ENCODE assay signal across 8 mouse cellular contexts in genomic region chrX:161908652-161909403, GRCm38 (mm10).
A peak's percentile ranks its signal among the peaks of the same experiment; 100 is the strongest.
DNase-seq lines count a peak whose midpoint lies in the region; ATAC-seq and TF ChIP-seq lines count a peak whose summit lies in the region.

No protein-coding gene starts in this region.

- no peak for TF ChIP-seq POLR2A in thymus, adult 2 months (IDR thresholded peaks at IDR 0.05; ENCODE audit: control insufficient read depth, extremely low read depth, insufficient read depth, low read length, poor library complexity)

- H3K27ac ChIP-seq in lung, postnatal 0 days (ENCODE audit: low read length), result no peak overlapping the region
- no peak overlapping the region for H3K27ac ChIP-seq in embryonic facial prominence, embryonic 14.5 days (replicated peaks; ENCODE audit: low read depth, low read length)
- peak overlapping the region; percentile 56; the same call in 1 of the 2 replicates for H3K27ac ChIP-seq in hindbrain, embryonic 10.5 days
- no peak overlapping the region for H3K27ac ChIP-seq in thymus, adult 2 months (ENCODE audit: control insufficient read depth, insufficient read depth, low read length)

- H3K9me3 ChIP-seq in lung, postnatal 0 days (ENCODE audit: low read length), result no peaks in the 10 kb centered on the region
- no peaks in the 10 kb centered on the region for H3K9me3 ChIP-seq in embryonic facial prominence, embryonic 14.5 days (ENCODE audit: control insufficient read depth, low read length)
- no peaks in the 10 kb centered on the region for H3K9me3 ChIP-seq in hindbrain, embryonic 10.5 days

- peak overlapping the region; percentile 29 for H3K4me3 ChIP-seq in lung, postnatal 0 days (ENCODE audit: low read depth, low read length)
- H3K4me3 ChIP-seq in embryonic facial prominence, embryonic 14.5 days (ENCODE audit: low read depth, low read length), result peak overlapping the region; percentile 44
- peak overlapping the region; percentile 58 for H3K4me3 ChIP-seq in hindbrain, embryonic 10.5 days
- H3K4me3 ChIP-seq in thymus, adult 2 months (ENCODE audit: control insufficient read depth, insufficient read depth, low read length), result no peak overlapping the region

- no peaks in the 10 kb centered on the region for H3K36me3 ChIP-seq in lung, postnatal 0 days (ENCODE audit: insufficient read depth, low read length)
- no peaks in the 10 kb centered on the region for H3K36me3 ChIP-seq in embryonic facial prominence, embryonic 14.5 days (ENCODE audit: control insufficient read depth, insufficient read depth, low read length)
- H3K36me3 ChIP-seq in hindbrain, embryonic 10.5 days, result no peaks in the 10 kb centered on the region
- H3K36me3 ChIP-seq in thymus, adult 2 months (ENCODE audit: control insufficient read depth, insufficient read depth, low read length), result no peaks in the 10 kb centered on the region

- 12% methylated on average over 36 of the region's 48 CpGs for WGBS in lung, postnatal 0 days
- WGBS in embryonic facial prominence, embryonic 14.5 days, result 31% methylated on average over 30 of the region's 48 CpGs
- WGBS in hindbrain, embryonic 10.5 days, result 14% methylated on average over 48 of the region's 48 CpGs
- WGBS in thymus, adult 2 months, result 3% methylated on average over 48 of the region's 48 CpGs

- no peak overlapping the region for H3K9ac ChIP-seq in lung, postnatal 0 days (replicated peaks; ENCODE audit: low read depth)
- H3K9ac ChIP-seq in embryonic facial prominence, embryonic 14.5 days (ENCODE audit: low read depth, low read length), result peak overlapping the region; percentile 40

- peak overlapping the region; percentile 58 for H3K4me2 ChIP-seq in lung, postnatal 0 days (replicated peaks; ENCODE audit: low read depth, low read length)
- peak overlapping the region; percentile 84 for H3K4me2 ChIP-seq in embryonic facial prominence, embryonic 14.5 days (ENCODE audit: low read depth, low read length)

- no peak for TF ChIP-seq EP300 in lung, postnatal 0 days (IDR thresholded peaks at IDR 0.05)

- TF ChIP-seq CTCF in lung, postnatal 0 days (IDR thresholded peaks at IDR 0.05), result no peak
- no peak for TF ChIP-seq CTCF in thymus, adult 2 months (IDR thresholded peaks at IDR 0.05; ENCODE audit: borderline replicate concordance, control insufficient read depth, extremely low read depth, insufficient read depth, low read length, poor library complexity)

- H3K27me3 ChIP-seq in lung, postnatal 0 days (replicated peaks; ENCODE audit: insufficient read depth, low read length), result peaks cover 9% of the 10 kb centered on the region; the same call in 1 of the 2 replicates
- peaks cover 50% of the 10 kb centered on the region for H3K27me3 ChIP-seq in embryonic facial prominence, embryonic 14.5 days (replicated peaks; ENCODE audit: control insufficient read depth, insufficient read depth, low read length)
- H3K27me3 ChIP-seq in hindbrain, embryonic 10.5 days (ENCODE audit: insufficient read depth, poor library complexity, severe bottlenecking), result peaks cover 97% of the 10 kb centered on the region
- no peaks in the 10 kb centered on the region for H3K27me3 ChIP-seq in thymus, adult 2 months (ENCODE audit: control insufficient read depth, insufficient read depth, low read length)

- no peak for DNase-seq in lung, postnatal 0 days (ENCODE audit: low spot score)
- no peak for DNase-seq in lung, postnatal 36 days
- peak; percentile 30 for DNase-seq in embryonic facial prominence, embryonic 14.5 days (ENCODE audit: low spot score)
- peak; percentile 38 for DNase-seq in hindbrain, embryonic 10.5 days (ENCODE audit: low spot score)
- DNase-seq in liver, result peak; percentile 5
- peak; percentile 59 for DNase-seq in retina, postnatal 1 day
- no peak for DNase-seq in thymus, postnatal 10 days (ENCODE audit: low spot score in 2 of 2)
- DNase-seq in thymus, adult 2 months, result no peak

- ATAC-seq in lung, postnatal 0 days, result 0 out of 2 replicates have a peak, but pooled peaks have one; percentile 16
- peak; percentile 74 for ATAC-seq in embryonic facial prominence, embryonic 14.5 days (ENCODE audit: low read depth)

- H3K4me1 ChIP-seq in lung, postnatal 0 days (ENCODE audit: insufficient read depth, low read depth, low read length), result no peaks in the 10 kb centered on the region
- no peaks in the 10 kb centered on the region for H3K4me1 ChIP-seq in embryonic facial prominence, embryonic 14.5 days (ENCODE audit: control insufficient read depth, insufficient read depth, low read length)
- H3K4me1 ChIP-seq in hindbrain, embryonic 10.5 days (replicated peaks), result peaks cover 32% of the 10 kb centered on the region
- H3K4me1 ChIP-seq in thymus, adult 2 months (replicated peaks; ENCODE audit: control insufficient read depth, insufficient read depth, low read length), result no peaks in the 10 kb centered on the region

Comparison
In these comparisons a context has a peak if more than half of its experiments do, and no peak if none do; other contexts are left out.
1. DNase-seq: peak in embryonic facial prominence, embryonic 14.5 days (single experiment), hindbrain, embryonic 10.5 days (single experiment), liver (single experiment) and retina, postnatal 1 day (single experiment); none in lung, postnatal 0 days (single experiment), lung, postnatal 36 days (single experiment), thymus, postnatal 10 days (0 of 2) and thymus, adult 2 months (single experiment).